Mouse (Mus musculus) c-Kit-positive CD71-positive TER-119-positive erythroid progenitor cells, embryonic 14.5 days (primary cell): Measurements from ENCODE around the gene Tex36.

ENCODE experiments used
- DNase-seq: peaks from one replicate; pipeline ENCODE4 v3.0.0-alpha.2; 2013; ENCODE audit warnings: low spot score

Gene Tex36

DNA sequence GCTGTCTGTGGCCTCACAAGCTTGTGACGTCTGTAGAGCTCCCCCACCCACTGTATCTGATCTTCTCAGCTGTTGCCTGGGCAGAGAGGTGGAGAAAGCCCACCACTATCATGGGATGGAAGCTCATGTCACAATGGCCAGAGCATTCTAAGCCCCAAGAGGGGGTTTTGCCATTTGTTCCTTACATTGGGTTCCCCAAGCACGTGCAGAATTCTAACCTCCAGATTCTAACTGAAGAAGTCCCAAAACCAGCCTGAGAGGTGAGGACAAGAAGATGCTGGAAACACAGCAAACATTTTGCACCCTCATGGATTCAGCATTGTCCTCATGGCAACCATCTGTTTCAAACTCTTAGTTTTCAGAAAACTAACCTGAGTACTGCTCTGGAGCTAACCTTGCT is at the start of gene Tex36:
Gene Tex36 (minus strand): TSS at position 101 of the 400 bp plus-strand sequence.
- DNase-seq, result no peak

DNA sequence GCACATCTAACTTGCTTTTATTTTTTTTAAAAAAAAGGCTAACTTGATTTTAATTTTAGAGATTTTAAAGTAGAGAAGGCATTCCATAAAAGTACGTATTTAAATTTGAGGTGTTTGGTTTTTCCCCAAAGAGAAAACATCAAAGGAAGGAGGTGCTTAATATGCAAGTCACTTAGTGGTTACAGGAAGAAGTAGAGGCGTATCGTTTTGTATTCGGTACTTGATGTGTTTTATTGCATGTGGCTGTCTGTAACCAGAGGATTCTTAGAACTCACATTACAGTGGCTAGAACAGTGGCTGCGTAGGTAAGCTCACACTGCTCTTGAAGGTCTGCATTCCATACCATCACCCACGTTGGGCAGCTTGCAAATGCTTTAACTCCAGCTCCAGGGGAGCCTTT is 43.8 kb upstream of the Tex36 start:
- no peak for DNase-seq

DNA sequence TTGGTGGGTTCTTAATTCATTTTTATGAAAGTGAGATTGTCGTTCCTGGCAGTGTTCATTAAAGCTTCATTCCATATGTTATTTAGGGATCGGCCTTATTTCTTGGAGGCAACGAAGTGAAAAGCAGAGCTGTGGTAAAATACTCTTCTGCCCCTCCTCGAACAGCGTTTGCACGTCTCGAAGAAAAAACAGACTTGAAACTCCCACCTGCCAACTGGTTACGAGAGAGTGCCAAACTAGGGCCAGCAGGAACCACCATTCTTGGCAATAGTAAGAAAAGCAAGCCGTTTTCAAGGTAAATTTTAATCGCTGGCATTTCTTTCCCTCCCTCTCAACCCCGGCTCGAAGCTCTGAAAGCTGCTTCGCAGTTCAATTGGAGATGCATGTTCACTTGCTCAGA is 36.9 kb upstream of the Tex36 start:
- no peak for DNase-seq

DNA sequence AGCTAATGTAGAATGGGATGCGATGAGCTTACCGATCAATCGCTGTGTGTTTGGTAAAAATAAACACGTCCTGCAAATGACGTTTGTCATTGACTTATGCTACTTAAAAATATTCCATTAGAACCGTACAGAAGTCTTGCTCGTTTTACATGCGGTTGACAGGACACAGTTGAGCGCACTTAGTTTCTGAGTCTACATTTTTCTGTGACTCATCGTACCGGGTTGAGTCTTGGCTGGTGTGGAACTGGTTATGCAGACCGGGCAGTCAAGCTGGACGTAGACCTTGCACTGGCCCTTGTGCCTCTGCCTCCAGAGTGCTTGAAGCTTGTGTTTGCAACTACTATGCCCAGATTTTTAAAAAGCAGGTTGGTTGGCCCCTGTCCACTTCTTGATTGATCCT is 36.3 kb upstream of the Tex36 start:
- DNase-seq, result peak; percentile 26

DNA sequence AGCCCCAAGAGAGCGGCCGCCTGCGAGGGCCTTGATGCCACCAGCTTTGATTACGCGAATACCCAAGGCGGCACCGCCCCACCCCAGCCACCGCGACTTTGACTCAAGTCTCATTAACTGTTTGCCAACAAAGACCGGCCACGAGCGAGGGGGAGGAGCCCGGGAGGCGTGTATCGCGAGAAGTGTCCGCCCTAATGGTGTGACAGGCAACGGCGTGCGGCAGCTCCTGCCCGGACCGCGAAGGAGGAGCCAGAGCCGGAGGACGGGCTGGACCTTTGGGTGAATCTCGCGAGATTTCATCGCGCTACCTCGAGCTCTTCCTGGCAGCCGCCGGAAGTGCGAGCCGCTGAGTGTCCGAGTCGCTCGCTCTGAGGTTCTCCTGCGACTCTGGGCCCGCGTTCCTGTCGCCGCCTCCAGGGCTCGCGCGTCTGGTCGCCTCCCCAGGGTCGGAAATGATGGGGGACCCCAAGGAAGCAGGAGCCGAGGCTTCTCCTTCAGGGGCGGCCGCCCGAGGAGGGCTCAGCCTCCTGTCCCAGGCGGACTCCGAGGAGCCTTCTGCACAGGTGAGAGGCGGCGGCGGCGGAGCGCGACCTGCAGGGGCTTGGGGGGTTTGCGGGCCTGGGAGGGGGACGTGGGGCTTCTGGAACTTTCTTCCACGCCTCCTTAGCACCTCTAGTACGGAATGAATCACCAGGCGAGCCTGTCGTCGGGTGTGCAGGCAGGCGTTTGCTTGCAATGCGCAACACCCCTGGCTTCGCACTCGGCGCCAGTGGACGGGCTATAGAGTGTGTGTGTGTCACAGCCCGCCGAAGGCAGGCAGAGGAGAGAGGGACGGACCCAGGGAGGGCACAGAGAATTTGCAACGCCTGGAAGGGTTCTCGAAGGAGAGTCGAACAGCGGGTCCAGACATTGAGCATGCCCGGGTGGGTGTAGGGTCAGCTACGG is 35.7 kb upstream of the Tex36 start, which contains the start of gene Edrf1:
Gene Edrf1 (plus strand): TSS at position 183 of the 945 bp plus-strand sequence.
- DNase-seq, result peak; percentile 99

DNA sequence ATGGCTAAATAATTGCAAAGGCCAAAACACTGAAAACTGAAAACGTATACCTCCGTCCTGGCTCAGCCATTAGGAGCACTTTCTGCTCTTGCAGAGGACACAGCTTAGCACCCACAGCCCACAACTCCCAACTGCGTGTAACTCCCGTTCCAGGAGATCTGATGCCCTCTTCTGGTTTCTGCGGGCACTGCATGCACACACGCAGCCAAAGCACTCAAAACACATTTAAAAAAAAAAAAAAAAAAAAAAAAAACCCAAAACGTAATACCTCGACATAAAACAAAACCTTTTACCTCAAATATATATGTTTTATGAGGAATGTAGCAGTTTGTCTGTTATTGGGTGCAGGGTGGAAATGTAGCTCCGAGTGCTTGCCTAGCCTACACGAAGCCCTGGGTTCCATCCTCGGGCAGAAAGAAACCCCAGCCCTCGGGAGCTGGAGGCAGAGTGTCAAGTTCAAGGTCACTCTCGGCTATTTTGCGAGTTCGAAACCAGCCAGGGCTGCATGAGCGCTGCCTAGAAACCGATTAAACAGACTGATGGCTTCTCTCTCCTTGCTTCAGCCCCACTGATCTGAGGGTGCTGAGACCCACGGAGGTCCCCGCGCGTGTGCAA is 34.9 kb upstream of the Tex36 start:
- peak; percentile 74 for DNase-seq

DNA sequence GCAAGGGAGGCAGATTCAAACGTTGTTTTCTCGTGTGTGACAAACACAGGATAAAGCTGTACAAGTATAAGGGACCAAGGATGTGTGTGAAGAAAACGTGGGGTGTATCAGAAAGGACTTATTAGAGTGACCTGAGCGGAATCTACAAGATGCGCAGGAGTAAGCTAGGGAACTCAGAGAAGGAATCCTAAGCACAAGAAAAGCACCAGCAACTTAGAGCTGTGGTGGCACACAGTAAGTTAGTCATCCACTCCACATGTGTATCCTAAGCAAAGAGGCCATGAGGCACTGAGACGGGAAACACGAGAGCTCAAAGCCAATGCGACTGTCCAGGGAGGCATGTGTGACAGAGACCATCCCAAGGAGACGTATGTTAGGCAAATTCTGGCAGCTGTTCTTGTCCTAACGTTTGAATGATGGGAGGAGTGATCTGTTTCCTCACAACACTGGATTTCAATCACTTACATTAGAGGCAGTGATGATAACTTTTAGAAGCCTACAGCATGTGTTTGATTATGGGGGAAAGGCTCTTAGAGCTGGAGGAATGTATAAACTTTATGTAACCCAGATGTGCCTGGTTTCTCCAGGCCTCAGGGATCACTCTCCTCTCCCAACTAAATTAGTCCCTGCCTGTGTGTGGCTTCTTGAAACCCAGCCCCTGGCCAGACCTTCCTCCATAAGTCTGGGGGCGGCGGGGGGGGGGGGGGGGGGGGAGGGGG is 33.1 kb upstream of the Tex36 start:
- no peak for DNase-seq

DNA sequence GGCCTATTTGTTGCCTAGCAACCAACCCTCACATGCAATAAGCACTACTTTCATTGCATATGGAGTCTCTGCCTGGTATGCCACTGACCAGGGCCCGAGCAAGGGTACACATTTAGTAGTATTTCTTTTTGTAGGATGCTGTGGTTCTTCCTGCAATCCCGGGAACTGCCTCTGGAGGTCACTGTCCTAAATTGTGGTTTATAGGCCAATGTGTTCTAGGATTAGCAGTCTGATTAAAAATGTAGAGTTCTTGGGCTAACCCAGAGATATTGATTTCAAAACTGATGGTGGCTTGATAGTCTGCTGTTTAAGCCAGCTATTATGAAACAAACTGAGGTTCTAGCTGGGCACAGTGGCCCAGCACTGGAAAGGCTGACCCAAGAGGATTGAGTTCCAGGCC is 30.5 kb upstream of the Tex36 start:
- DNase-seq, result peak; percentile 50

DNA sequence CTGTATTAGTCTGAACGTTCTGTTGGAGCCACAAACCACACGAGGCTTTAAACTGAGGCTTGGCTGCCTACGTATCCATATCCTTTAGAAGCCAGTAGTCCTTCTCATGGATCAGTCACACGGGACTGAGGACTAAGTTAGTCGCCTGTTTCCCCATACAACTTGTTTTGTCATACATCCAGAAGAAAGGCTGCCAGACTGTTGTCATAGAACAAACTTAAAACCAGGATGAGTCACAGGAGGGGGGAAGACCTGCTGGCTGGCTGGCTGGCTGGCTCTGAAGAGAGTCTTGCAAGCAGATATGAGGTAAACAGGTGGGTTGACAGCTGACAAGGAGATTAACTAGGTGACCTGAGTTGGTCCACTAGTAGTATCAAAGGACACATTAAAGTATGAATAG is 28.9 kb upstream of the Tex36 start:
- DNase-seq, result no peak

DNA sequence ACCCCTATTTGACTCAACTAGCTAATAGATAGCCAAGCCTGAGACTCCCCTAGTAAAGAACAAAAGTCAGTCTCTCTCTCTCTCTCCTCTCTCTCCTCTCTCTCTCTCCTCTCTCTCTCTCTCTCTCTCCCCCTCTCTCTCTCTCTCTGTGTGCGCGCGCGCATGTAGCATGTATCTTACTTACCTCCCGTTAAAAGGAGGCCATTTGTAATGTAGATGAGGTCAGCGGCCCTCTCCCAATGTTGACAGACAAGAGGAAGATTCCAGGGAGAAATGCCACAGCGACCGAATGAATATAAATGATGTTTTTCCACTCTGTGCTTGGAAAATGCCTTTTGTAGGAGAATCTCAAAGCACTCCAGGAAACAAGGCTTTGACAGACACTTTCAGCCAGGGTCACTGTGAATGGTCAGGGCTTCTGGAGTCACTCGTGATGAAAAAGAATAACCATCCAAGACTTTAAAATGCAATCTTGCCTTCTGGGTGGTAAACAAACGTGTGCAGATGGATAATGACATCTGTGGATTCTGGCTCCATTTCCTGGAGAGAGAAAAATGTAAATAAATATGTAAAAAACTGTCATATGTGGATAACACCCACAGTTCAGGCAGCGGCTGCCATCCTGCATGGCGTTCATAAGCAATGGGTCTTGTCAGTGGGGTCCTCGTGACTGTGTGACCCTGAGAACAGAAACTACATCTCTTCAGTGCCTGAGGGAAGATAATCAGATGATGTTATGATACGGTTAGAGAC is 25.4 kb upstream of the Tex36 start:
- no peak for DNase-seq

DNA sequence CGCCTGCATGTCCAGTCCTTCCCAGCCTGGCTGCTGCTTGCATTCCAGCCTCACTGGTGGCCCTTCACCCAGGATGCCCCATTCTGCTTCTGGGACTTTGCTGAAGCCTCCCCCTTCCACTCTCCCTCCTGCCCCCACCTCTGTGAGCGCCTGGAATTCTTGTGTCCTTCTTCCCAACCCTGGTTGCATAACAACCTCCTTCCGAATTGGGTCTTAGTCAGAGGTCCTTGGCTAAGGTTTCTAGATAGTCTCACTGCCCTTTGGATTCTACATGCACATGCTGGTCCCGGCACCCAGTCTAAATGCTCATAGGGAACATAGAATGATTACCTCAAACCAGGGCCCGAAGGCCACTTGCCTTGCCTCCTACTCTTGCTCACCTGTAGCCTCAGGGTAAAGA is 21.3 kb upstream of the Tex36 start:
- no peak for DNase-seq

DNA sequence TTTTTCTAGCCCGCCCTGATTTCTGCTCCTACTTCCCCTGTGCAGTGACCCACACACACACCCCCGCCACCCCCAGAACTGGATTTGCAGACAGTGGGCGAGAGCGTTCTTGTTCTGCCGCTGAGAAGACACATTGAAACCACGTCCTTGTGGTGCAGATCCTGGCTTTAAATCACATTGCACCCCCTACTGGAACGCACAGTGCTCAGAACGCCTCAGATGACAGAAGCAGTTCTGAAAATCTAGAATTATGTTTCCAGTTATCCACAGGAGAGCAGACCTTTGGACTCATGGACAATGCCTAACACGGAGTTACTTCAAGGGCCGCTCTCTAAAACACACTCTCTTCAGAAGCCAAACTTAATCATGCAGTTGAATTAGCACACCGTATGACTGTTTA is 18.8 kb upstream of the Tex36 start:
- no peak for DNase-seq

DNA sequence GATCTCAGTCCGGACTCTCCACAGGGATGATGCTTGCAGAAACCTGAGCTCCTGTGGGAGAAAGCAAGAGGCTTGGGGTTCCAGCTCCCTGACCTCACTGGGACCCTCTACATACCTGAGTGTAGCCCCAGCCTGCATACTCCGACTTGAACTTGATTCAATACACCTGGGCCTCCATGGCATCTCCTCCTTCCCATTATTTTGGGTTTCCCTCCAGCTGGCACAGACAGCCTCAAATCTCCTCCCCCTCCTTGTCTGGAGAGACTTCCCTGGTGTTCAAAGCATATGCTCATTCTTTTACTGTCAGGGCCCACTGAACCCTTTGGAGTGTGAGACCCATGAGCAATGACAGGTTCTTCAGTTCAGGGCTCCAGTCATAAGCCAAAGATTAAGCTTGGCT is 11.0 kb upstream of the Tex36 start:
- no peak for DNase-seq

DNA sequence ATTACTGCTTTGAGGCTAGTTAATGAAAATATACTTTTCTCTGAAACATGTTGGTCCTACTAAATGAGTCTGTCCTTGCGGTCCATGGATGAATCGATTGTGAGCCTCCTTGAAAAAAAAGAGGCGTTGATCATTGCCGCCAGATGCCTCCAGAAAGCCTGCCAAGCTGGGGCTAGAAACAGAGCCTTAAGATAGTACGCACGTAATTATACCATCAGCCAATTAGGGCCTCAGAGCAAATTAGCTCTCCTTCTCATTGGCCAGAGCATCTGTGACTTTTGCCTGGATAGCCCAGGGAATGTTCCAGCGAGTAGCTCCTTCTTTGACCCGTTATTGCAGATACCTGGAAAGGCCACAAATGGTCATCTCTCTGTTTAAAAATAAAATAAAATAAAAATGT is 7.6 kb upstream of the Tex36 start:
- no peak for DNase-seq

DNA sequence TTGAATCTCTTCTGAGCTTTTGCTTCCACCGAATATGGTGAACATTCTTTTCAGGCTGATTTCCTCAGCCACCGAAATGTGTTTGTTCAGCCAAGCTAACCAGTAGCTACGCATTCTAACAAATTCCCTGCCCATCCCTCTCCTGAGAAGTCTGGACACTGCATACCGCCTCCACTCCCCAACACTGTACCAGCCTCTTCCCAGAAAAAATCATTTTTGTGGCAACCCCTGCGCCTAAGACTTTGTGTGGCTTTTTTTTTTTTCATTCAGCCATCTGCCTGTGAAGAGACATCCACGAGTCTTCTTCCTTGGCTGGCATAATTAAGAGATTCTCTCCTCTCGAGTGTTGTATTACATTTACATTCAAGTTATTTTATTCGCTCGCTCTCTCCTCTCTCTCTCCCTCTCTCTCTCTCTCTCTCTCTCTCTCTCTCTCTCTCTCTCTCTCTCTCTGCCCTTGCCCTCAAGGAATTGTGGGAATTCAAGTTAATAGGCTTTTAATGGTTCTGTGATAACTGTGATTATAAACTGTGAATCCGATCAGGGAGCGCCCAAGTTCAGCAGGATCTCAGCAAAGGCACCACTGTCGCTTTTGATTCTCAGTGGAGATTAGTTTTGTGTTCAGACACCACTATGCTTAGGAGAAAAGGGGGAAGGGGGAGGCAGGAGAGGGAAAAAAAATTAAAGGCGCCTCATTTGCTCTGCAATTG is 6.8 kb upstream of the Tex36 start:
- no peak for DNase-seq

DNA sequence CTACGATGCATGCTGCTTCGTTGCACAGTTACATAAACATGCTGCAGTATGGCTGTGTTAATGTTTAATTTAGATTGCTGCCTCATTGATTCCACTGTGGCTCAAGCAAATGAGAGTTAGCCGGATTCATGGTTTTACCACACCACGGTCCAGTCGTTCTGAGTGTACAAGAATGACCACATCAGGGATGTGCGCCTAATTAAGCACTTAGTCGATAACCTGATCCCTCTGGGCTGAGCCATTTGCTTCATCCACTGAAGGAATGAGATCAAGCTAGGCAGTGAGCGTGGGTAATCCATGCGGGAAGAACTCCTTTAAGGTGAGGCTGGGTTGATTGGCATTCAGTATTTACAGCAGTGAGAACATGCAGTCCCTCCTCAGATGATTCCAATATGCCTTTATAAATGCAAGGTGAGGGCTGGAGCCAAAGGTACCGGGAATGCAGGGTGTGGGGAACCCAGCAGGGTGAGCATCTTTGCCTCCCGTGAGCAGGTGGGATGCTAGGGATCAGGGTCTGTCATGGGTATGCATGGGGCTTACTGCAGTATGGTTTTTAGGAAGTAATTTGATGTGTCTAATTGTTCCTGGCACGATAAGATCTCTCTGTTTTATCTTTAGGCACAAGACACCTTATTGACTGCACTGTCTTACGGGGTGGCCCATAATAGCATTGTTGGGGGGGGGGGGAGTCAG is 6.1 kb upstream of the Tex36 start:
- DNase-seq, result no peak

DNA sequence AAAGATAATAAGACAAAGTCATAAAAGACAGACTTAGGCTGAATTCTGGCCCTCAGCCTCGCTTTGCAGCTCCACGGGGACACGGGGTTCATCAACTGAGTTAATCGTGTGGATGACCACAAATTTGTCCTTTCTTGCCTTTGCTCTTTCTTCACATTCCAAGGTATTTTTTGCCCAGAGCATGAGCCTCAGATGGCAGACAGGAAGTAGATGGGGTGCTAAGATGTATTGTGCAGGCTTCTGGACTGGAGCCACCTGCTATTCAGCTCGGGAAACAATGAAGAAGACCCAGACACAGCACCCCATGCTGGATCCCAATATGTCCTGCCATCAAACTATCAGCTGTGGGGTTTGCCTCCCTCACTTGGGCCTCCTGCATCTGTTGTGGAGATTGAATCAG is 5.4 kb upstream of the Tex36 start:
- no peak for DNase-seq

DNA sequence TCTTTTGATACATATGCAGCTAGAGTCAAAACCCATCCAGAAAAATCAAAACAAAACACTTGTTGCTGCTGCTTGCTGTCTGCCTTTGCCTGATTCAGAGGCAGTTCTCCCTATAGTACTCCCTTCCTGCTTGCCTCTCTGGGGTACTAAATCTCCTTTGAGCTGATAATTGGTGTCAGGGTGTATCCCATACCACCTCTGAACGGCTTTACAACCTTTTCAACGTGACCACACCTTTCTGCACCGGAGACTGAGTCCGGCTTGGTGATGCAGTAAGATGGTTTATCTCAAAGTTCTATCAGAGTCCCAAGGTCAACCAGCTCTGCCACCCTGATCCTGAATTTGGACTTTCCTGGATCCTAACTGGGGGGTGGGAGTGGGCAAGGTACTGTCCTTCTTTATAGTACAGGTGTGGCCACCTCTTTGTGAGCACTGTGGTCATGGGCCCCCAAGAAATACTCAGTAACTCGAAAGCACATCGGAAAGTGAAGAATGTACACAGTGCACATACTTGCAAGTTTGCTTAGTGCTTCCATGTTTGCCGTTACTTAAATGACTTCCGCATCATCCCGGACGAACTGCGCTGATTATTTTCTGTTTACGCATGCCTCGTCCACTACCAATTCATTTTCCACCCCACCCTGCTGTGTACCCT is 2.6 kb upstream of the Tex36 start:
- DNase-seq, result no peak

DNA sequence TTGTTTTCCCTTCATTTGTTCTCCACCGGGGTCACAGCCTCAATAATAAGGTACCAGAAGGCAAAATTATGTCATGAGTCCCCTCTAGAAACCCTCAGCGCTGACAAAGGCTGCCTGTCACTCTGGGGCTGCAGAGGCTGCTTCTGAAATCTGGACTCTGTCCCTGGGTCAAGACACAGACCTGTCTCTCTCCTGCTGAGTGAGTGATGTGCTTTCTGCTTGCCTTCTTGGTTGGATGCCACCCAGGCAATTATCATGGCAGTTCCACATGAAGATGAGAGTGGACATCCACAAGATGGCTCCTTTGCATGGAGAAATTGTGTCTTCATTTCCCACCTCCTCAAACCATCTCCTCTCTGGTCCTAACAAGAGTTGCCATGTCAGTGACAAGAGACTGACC is 1.2 kb upstream of the Tex36 start:
- no peak for DNase-seq

DNA sequence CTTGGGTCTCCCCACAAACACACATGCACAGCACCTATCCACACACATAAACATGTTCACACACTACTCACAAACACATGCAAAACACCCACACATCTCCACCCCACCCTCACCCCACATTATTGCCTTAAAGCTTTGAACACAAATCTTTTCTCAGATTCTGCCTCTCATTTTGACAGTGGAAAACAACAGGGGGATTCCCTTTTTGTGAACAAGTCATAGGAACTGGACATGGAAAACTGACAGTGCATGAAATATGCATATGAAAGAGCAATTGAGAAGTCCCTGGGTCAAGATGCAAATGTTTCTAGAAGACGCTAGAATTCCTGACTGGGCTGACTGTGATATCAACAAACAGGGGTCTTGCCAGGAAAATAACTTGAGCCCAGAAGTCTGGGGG is 1.4 kb downstream of the Tex36 start:
- no peak for DNase-seq
